Mouse (Mus musculus) spleen, adult 2 months (tissue): Measurements from ENCODE around the gene Ptprk.

Experiments used
- CTCF ChIP-seq: fragments of 200-500 bp; IDR thresholded peaks from 2 replicates; pipeline ENCODE4 v1.5.1; 2011; ENCODE audit warnings: mild to moderate bottlenecking, inconsistent platforms; ENCODE audit not compliant: insufficient read depth, insufficient read length, insufficient replicate concordance; ENCODE audit errors: extremely low read depth
- POLR2A ChIP-seq: fragments of 200-500 bp; IDR thresholded peaks from 2 replicates; pipeline ENCODE4 v1.6.1; 2011; ENCODE audit warnings: low read depth, low read length, inconsistent platforms

DNA sequence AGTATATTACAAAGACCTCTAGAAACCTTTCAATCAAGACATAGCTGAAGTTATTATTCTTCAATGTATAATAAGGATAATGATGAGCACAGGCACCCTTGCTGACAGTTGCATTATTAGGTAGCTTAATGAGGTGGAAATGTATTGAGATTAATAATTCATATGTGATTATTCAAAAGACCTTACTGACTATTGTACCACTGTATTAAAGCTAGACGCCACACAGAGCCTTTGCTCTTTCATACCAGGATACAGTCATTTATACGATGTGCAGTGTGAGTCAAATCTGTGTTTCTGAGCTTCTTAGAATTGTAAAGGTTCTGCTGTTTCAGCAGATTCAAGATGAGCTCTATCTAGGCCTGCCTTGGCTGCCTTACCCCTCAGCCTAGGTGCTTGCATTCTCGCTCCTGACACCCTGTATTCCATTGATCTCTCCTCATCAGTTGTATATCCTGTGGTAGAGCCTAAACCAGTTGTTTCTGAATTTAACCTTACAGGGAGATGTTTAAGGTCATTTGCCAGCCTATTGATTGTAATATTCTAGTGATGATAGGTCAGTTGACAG is 489.6 kb downstream of the Ptprk start:
- TF ChIP-seq CTCF (no peak), POLR2A (no peak)
